Mouse (Mus musculus): Measurements from ENCODE around the gene Sag.
"Not testable (repeated sequence)": the region's sequence is repeated elsewhere in the genome, so short reads cannot be mapped to it uniquely, and the experiment has no call there.

GRCm38 (mm10) chr1:87827476-87827875 is 24.0 kb downstream of the Sag start:
- not testable (repeated sequence) for TF ChIP-seq CTCF (IDR thresholded peaks at IDR 0.05; ENCODE audit: low read depth, low read length); POLR2A (IDR thresholded peaks at IDR 0.05; ENCODE audit: extremely low read depth, insufficient read depth, low read length)

All from liver, adult 2 months (tissue).